Mouse (Mus musculus) embryonic fibroblast, embryonic 13.5 days (primary cell): ENCODE results near the gene Map3k7cl.

Experiments used
- CTCF ChIP-seq: IDR thresholded peaks from 2 replicates; pipeline ENCODE4 v1.5.1; 2011; ENCODE audit warnings: mild to moderate bottlenecking, control low read depth, low read length, moderate library complexity, borderline replicate concordance; ENCODE audit not compliant: insufficient read depth
- POLR2A ChIP-seq: IDR thresholded peaks from 2 replicates; pipeline ENCODE4 v1.6.1; 2011; ENCODE audit warnings: low read depth, mild to moderate bottlenecking, control low read depth, low read length, moderate library complexity

GRCm38 (mm10) chr16:87527553-87528249 lies 25.4 kb upstream of the Map3k7cl start:
- TF ChIP-seq CTCF (no peak), POLR2A (no peak)
